In genomic region chr10:89502986-89503560, GRCm38 (mm10) we compare ENCODE assay signal across 21 mouse cellular contexts. TPM values are rescaled to one million over a fixed set of nuclear protein-coding genes. Genes with fewer than 3 reads are reported as not detected.
DNase-seq lines count a peak whose midpoint lies in the region; ATAC-seq and TF ChIP-seq lines count a peak whose summit lies in the region.
"Had no signal": no experiment of that assay in that cellular context is flagged by ENCODE, and none has a peak within 500 bp of the region (broad histone marks: within the 10 kb centered on the region; RNA-seq: fewer than 3 reads in every experiment).

No protein-coding gene starts in this region.

- no peak for ATAC-seq in kidney, embryonic 14.5 days (ENCODE audit: low FRiP score, low TSS enrichment)
- no peak for ATAC-seq in kidney, embryonic 15.5 days (replicated peaks; ENCODE audit: low FRiP score)
- ATAC-seq in intestine, postnatal 0 days = no peak
- ATAC-seq: activated CD4-positive, CD25-positive, alpha-beta regulatory T cell, adult 4 months; forebrain, embryonic 13.5 days; forebrain, postnatal 0 days; Patski had no signal

- 78% methylated on average over 5 of the region's 5 CpGs for WGBS in kidney, embryonic 14.5 days
- WGBS in kidney, embryonic 15.5 days = 72% methylated on average over 5 of the region's 5 CpGs
- 41% methylated on average over 5 of the region's 5 CpGs for WGBS in intestine, postnatal 0 days

- no peaks in the 10 kb centered on the region for H3K4me1 ChIP-seq in kidney, embryonic 14.5 days (ENCODE audit: control insufficient read depth, insufficient read depth, low read length)
- no peaks in the 10 kb centered on the region for H3K4me1 ChIP-seq in kidney, embryonic 15.5 days
- no peaks in the 10 kb centered on the region for H3K4me1 ChIP-seq in intestine, postnatal 0 days (replicated peaks; ENCODE audit: control insufficient read depth, insufficient read depth, low read length)
- H3K4me1 ChIP-seq: embryonic facial prominence, embryonic 10.5 days; forebrain, embryonic 13.5 days; hindbrain, embryonic 12.5 days had no signal

- no peaks in the 10 kb centered on the region for H3K9me3 ChIP-seq in kidney, embryonic 14.5 days (ENCODE audit: control insufficient read depth, low read length)
- no peaks in the 10 kb centered on the region for H3K9me3 ChIP-seq in kidney, embryonic 15.5 days (replicated peaks)
- H3K9me3 ChIP-seq in intestine, postnatal 0 days (ENCODE audit: control insufficient read depth) = no peaks in the 10 kb centered on the region
- H3K9me3 ChIP-seq: embryonic facial prominence, embryonic 10.5 days; forebrain, embryonic 13.5 days; hindbrain, embryonic 12.5 days had no signal

- H3K9ac ChIP-seq in kidney, embryonic 14.5 days (ENCODE audit: low read depth, low read length) = no peak overlapping the region
- H3K9ac ChIP-seq in kidney, embryonic 15.5 days = no peak overlapping the region
- peak overlapping the region; percentile 40; the same call in 1 of the 2 replicates for H3K9ac ChIP-seq in intestine, postnatal 0 days (ENCODE audit: low read depth, low read length)
- H3K9ac ChIP-seq: forebrain, embryonic 13.5 days; forebrain, postnatal 0 days; heart, embryonic 13.5 days; hindbrain, embryonic 12.5 days had no signal

- H3K27ac ChIP-seq in kidney, embryonic 14.5 days (ENCODE audit: low read depth, low read length) = no peak overlapping the region
- H3K27ac ChIP-seq in kidney, embryonic 15.5 days = no peak overlapping the region
- H3K27ac ChIP-seq in intestine, postnatal 0 days (ENCODE audit: low read depth, low read length) = peak overlapping the region; percentile 60; the same call in 1 of the 2 replicates
- H3K27ac ChIP-seq: embryonic facial prominence, embryonic 10.5 days; forebrain, embryonic 13.5 days; heart, embryonic 13.5 days; hindbrain, embryonic 12.5 days had no signal

- H3K4me2 ChIP-seq in kidney, embryonic 14.5 days (replicated peaks; ENCODE audit: low read depth, low read length) = no peak overlapping the region
- H3K4me2 ChIP-seq in kidney, embryonic 15.5 days = no peak overlapping the region
- peak overlapping the region; percentile 63 for H3K4me2 ChIP-seq in intestine, postnatal 0 days (replicated peaks; ENCODE audit: low read depth)
- H3K4me2 ChIP-seq: forebrain, embryonic 13.5 days; heart, embryonic 13.5 days; hindbrain, embryonic 12.5 days had no signal

- no peaks in the 10 kb centered on the region for H3K27me3 ChIP-seq in kidney, embryonic 14.5 days (ENCODE audit: control insufficient read depth, insufficient read depth, low read length)
- no peaks in the 10 kb centered on the region for H3K27me3 ChIP-seq in kidney, embryonic 15.5 days
- no peaks in the 10 kb centered on the region for H3K27me3 ChIP-seq in intestine, postnatal 0 days (replicated peaks; ENCODE audit: control insufficient read depth, insufficient read depth, low read length)
- H3K27me3 ChIP-seq: forebrain, embryonic 13.5 days; heart, embryonic 13.5 days; hindbrain, embryonic 12.5 days; Patski had no signal

- no peak for TF ChIP-seq CTCF in intestine, postnatal 0 days (IDR thresholded peaks at IDR 0.05; ENCODE audit: low read depth)

- H3K36me3 ChIP-seq in kidney, embryonic 14.5 days (ENCODE audit: control insufficient read depth, insufficient read depth, low read length) = no peaks in the 10 kb centered on the region
- no peaks in the 10 kb centered on the region for H3K36me3 ChIP-seq in kidney, embryonic 15.5 days
- peaks cover 2% of the 10 kb centered on the region; the same call in 1 of the 2 replicates for H3K36me3 ChIP-seq in intestine, postnatal 0 days (ENCODE audit: control insufficient read depth, insufficient read depth)
- H3K36me3 ChIP-seq: embryonic facial prominence, embryonic 10.5 days; heart, embryonic 13.5 days; hindbrain, embryonic 12.5 days had no signal

- no peak overlapping the region for H3K4me3 ChIP-seq in kidney, embryonic 14.5 days (ENCODE audit: low read length)
- H3K4me3 ChIP-seq in kidney, embryonic 15.5 days (replicated peaks) = no peak overlapping the region
- peak overlapping the region; percentile 1 for H3K4me3 ChIP-seq in intestine, postnatal 0 days (ENCODE audit: low read depth, low read length)
- H3K4me3 ChIP-seq: embryonic facial prominence, embryonic 10.5 days; forebrain, embryonic 13.5 days; heart, embryonic 13.5 days; hindbrain, embryonic 12.5 days had no signal

- peak; percentile 31 for DNase-seq in kidney, adult 11 months
- peak; percentile 68 for DNase-seq in kidney, adult 9 months
- DNase-seq in Muller cell, postnatal 12 days (ENCODE audit: inconsistent ontology term) = peak; percentile 11
- DNase-seq in cerebellum, postnatal 25 days = no peak
- DNase-seq: adrenal gland, postnatal 14 days; cerebellum, adult 11-12 months; cerebellum, adult 9-10 months; cerebellum, postnatal 36 days; forebrain, postnatal 0 days; gastrocnemius, postnatal 25 days; heart, postnatal 36 days had no signal

RNA-seq across cellular contexts. Expression of gene Nr1h4, which starts 30.3 kb away (rescaled TPM):
- polyA plus RNA-seq in kidney, embryonic 14.5 days (2014; fragmentation: Nextera tagmentation; extraction: Ambion mirVana) = 0.34 and 0.66 TPM in 2 replicates
- 2.3 and 2.4 TPM in 2 replicates for polyA plus RNA-seq in kidney, embryonic 15.5 days (2015; fragmentation: Nextera tagmentation; extraction: Ambion mirVana)
- polyA plus RNA-seq in intestine, postnatal 0 days (2015; fragmentation: Nextera tagmentation; extraction: Ambion mirVana) = 117 and 139 TPM in 2 replicates
- polyA plus RNA-seq: activated CD4-positive, CD25-positive, alpha-beta regulatory T cell, adult 4 months; embryonic facial prominence, embryonic 10.5 days; embryonic facial prominence, embryonic 14.5 days; forebrain, postnatal 0 days; hindbrain, embryonic 12.5 days had no signal

RNA-seq across cellular contexts. Expression of gene Gas2l3, which starts 59.3 kb away (rescaled TPM):
- polyA plus RNA-seq in kidney, embryonic 14.5 days (2014; fragmentation: Nextera tagmentation; extraction: Ambion mirVana) = 11.9 and 22.3 TPM in 2 replicates
- 18.9 and 19.6 TPM in 2 replicates for polyA plus RNA-seq in kidney, embryonic 15.5 days (2015; fragmentation: Nextera tagmentation; extraction: Ambion mirVana)
- polyA plus RNA-seq in intestine, postnatal 0 days (2015; fragmentation: Nextera tagmentation; extraction: Ambion mirVana) = 5.5 and 5.6 TPM in 2 replicates

Comparison
In these comparisons a context has a peak if more than half of its experiments do, and no peak if none do; other contexts are left out.
1. DNase-seq: peak in kidney, adult 11 months (single experiment), kidney, adult 9 months (single experiment) and Muller cell, postnatal 12 days (single experiment); none in cerebellum, postnatal 25 days (0 of 2).
2. RNA of gene Nr1h4, which starts 30.3 kb away (polyA plus RNA-seq): 117 to 139 TPM in intestine, postnatal 0 days; 2.3 to 2.4 TPM in kidney, embryonic 15.5 days and 0.34 to 0.66 TPM in kidney, embryonic 14.5 days; every median in the first group is over 10 times any median in the second.